In genomic region chr2:44068906-44069305, GRCm38 (mm10) we compare ENCODE assay signal across 16 mouse cellular contexts.
A peak's percentile ranks its signal among the peaks of the same experiment; 100 is the strongest.
DNase-seq lines count a peak whose midpoint lies in the region; ATAC-seq and TF ChIP-seq lines count a peak whose summit lies in the region.
"Had no signal": no experiment of that assay in that cellular context is flagged by ENCODE, and none has a peak within 500 bp of the region (broad histone marks: within the 10 kb centered on the region; RNA-seq: fewer than 3 reads in every experiment).

No protein-coding gene starts in this region.

- ATAC-seq in forebrain, embryonic 16.5 days: no peak
- ATAC-seq in forebrain, embryonic 12.5 days (ENCODE audit: low FRiP score): no peak
- no peak for ATAC-seq in midbrain, postnatal 0 days (ENCODE audit: low FRiP score)
- ATAC-seq in midbrain, embryonic 15.5 days (replicated peaks): no peak
- no peak for ATAC-seq in frontal cortex, adult (ENCODE audit: low TSS enrichment)
- no peak for ATAC-seq in midbrain, embryonic 14.5 days (ENCODE audit: low FRiP score, low TSS enrichment)
- ATAC-seq: midbrain, embryonic 16.5 days; Patski had no signal

- H3K4me3 ChIP-seq in forebrain, embryonic 16.5 days (replicated peaks; ENCODE audit: low read length): no peak overlapping the region
- H3K4me3 ChIP-seq in forebrain, embryonic 12.5 days (replicated peaks): no peak overlapping the region
- H3K4me3 ChIP-seq in midbrain, postnatal 0 days (ENCODE audit: low read depth, low read length): no peak overlapping the region
- no peak overlapping the region for H3K4me3 ChIP-seq in midbrain, embryonic 15.5 days
- H3K4me3 ChIP-seq in midbrain, embryonic 14.5 days (replicated peaks; ENCODE audit: low read depth, low read length): no peak overlapping the region
- H3K4me3 ChIP-seq: erythroblast, embryonic 14.5 days; left cerebral cortex, adult 2 months; limb, embryonic 13.5 days; neural tube, embryonic 12.5 days had no signal

- intact Hi-C loops in heart, postnatal 10 days (cut with DNase I): no loop called here

- 67% methylated on average over 2 of the region's 2 CpGs for WGBS in forebrain, embryonic 16.5 days
- 79% methylated on average over 2 of the region's 2 CpGs for WGBS in forebrain, embryonic 12.5 days
- WGBS in midbrain, postnatal 0 days: 75% methylated on average over 2 of the region's 2 CpGs
- WGBS in midbrain, embryonic 15.5 days: 67% methylated on average over 2 of the region's 2 CpGs
- WGBS in midbrain, embryonic 14.5 days: 85% methylated on average over 2 of the region's 2 CpGs

- TF ChIP-seq CTCF in midbrain, postnatal 0 days (IDR thresholded peaks at IDR 0.05): no peak

- no peak overlapping the region for H3K4me2 ChIP-seq in forebrain, embryonic 16.5 days (ENCODE audit: low read length)
- no peak overlapping the region for H3K4me2 ChIP-seq in forebrain, embryonic 12.5 days
- H3K4me2 ChIP-seq in midbrain, postnatal 0 days (ENCODE audit: low read depth, low read length, poor library complexity, severe bottlenecking): no peak overlapping the region
- no peak overlapping the region for H3K4me2 ChIP-seq in midbrain, embryonic 15.5 days
- H3K4me2 ChIP-seq in midbrain, embryonic 14.5 days (ENCODE audit: low read length): no peak overlapping the region
- H3K4me2 ChIP-seq: limb, embryonic 13.5 days; neural tube, embryonic 12.5 days had no signal

- no peaks in the 10 kb centered on the region for H3K36me3 ChIP-seq in forebrain, embryonic 16.5 days (ENCODE audit: control insufficient read depth, insufficient read depth)
- no peaks in the 10 kb centered on the region for H3K36me3 ChIP-seq in forebrain, embryonic 12.5 days (replicated peaks)
- H3K36me3 ChIP-seq in midbrain, postnatal 0 days (ENCODE audit: insufficient read depth, low read length): no peaks in the 10 kb centered on the region
- no peaks in the 10 kb centered on the region for H3K36me3 ChIP-seq in midbrain, embryonic 15.5 days (replicated peaks)
- H3K36me3 ChIP-seq in midbrain, embryonic 14.5 days (ENCODE audit: control insufficient read depth, insufficient read depth, low read length): no peaks in the 10 kb centered on the region
- H3K36me3 ChIP-seq: limb, embryonic 13.5 days; neural tube, embryonic 12.5 days had no signal

- H3K27ac ChIP-seq in forebrain, embryonic 16.5 days (ENCODE audit: low read length): peak overlapping the region; percentile 12; the same call in 1 of the 2 replicates
- no peak overlapping the region for H3K27ac ChIP-seq in forebrain, embryonic 12.5 days
- H3K27ac ChIP-seq in midbrain, postnatal 0 days (ENCODE audit: low read depth, low read length): no peak overlapping the region
- no peak overlapping the region for H3K27ac ChIP-seq in midbrain, embryonic 15.5 days
- H3K27ac ChIP-seq in midbrain, embryonic 14.5 days (replicated peaks; ENCODE audit: low read depth, low read length): no peak overlapping the region
- H3K27ac ChIP-seq: left cerebral cortex, adult 2 months; limb, embryonic 13.5 days; neural tube, embryonic 12.5 days; stomach, postnatal 0 days had no signal

- DNase-seq in midbrain, postnatal 0 days (ENCODE audit: low spot score): peak; percentile 26
- peak; percentile 64 to 69 for DNase-seq in cerebellum, postnatal 36 days
- no peak for DNase-seq in heart, postnatal 10 days
- DNase-seq in midbrain, embryonic 14.5 days: no peak
- DNase-seq: thymus, postnatal 36 days had no signal

- no peaks in the 10 kb centered on the region for H3K27me3 ChIP-seq in forebrain, embryonic 16.5 days (replicated peaks; ENCODE audit: control insufficient read depth, insufficient read depth, low read length)
- no peaks in the 10 kb centered on the region for H3K27me3 ChIP-seq in forebrain, embryonic 12.5 days
- no peaks in the 10 kb centered on the region for H3K27me3 ChIP-seq in midbrain, postnatal 0 days (ENCODE audit: insufficient read depth, low read length)
- H3K27me3 ChIP-seq in midbrain, embryonic 15.5 days (replicated peaks): no peaks in the 10 kb centered on the region
- no peaks in the 10 kb centered on the region for H3K27me3 ChIP-seq in midbrain, embryonic 14.5 days (ENCODE audit: control insufficient read depth, insufficient read depth, low read length)
- H3K27me3 ChIP-seq: limb, embryonic 13.5 days; neural tube, embryonic 12.5 days; Patski had no signal

- H3K9me3 ChIP-seq in forebrain, embryonic 16.5 days (ENCODE audit: control insufficient read depth, low read length): no peaks in the 10 kb centered on the region
- no peaks in the 10 kb centered on the region for H3K9me3 ChIP-seq in forebrain, embryonic 12.5 days
- H3K9me3 ChIP-seq in midbrain, postnatal 0 days (ENCODE audit: low read length): no peaks in the 10 kb centered on the region
- H3K9me3 ChIP-seq in midbrain, embryonic 15.5 days: no peaks in the 10 kb centered on the region
- H3K9me3 ChIP-seq in midbrain, embryonic 14.5 days (ENCODE audit: control insufficient read depth, low read length): no peaks in the 10 kb centered on the region
- H3K9me3 ChIP-seq: limb, embryonic 13.5 days; neural tube, embryonic 12.5 days had no signal

- H3K9ac ChIP-seq in forebrain, embryonic 16.5 days (replicated peaks; ENCODE audit: low read depth, low read length): no peak overlapping the region
- H3K9ac ChIP-seq in forebrain, embryonic 12.5 days: no peak overlapping the region
- no peak overlapping the region for H3K9ac ChIP-seq in midbrain, postnatal 0 days (replicated peaks; ENCODE audit: low read length, poor library complexity, severe bottlenecking)
- H3K9ac ChIP-seq in midbrain, embryonic 15.5 days: no peak overlapping the region
- H3K9ac ChIP-seq in midbrain, embryonic 14.5 days (replicated peaks; ENCODE audit: low read length): no peak overlapping the region
- H3K9ac ChIP-seq: limb, embryonic 13.5 days; neural tube, embryonic 12.5 days had no signal

- no peaks in the 10 kb centered on the region for H3K4me1 ChIP-seq in forebrain, embryonic 16.5 days (replicated peaks; ENCODE audit: control insufficient read depth, insufficient read depth, low read length)
- no peaks in the 10 kb centered on the region; the same call in 1 of the 2 replicates for H3K4me1 ChIP-seq in forebrain, embryonic 12.5 days
- H3K4me1 ChIP-seq in midbrain, postnatal 0 days (ENCODE audit: insufficient read depth, low read length): no peaks in the 10 kb centered on the region
- no peaks in the 10 kb centered on the region for H3K4me1 ChIP-seq in midbrain, embryonic 15.5 days
- no peaks in the 10 kb centered on the region for H3K4me1 ChIP-seq in midbrain, embryonic 14.5 days (ENCODE audit: control insufficient read depth, insufficient read depth, low read length)
- H3K4me1 ChIP-seq: limb, embryonic 13.5 days; neural tube, embryonic 12.5 days had no signal

Comparison
In these comparisons a context has a peak if more than half of its experiments do, and no peak if none do; other contexts are left out.
1. DNase-seq: peak in midbrain, postnatal 0 days (single experiment) and cerebellum, postnatal 36 days (2 of 2); none in heart, postnatal 10 days (0 of 2) and midbrain, embryonic 14.5 days (single experiment).